Mouse (Mus musculus): ENCODE measurements around the gene Dlx5. TPM values are rescaled to one million over a fixed set of nuclear protein-coding genes. Genes with fewer than 3 reads are reported as not detected.

The Dlx5 gene
- polyA plus RNA-seq, 1 experiment, result 4.3 TPM

GRCm38 (mm10) chr6:6914304-6914703 lies 32.4 kb upstream of the Dlx5 start:
- no peak for TF ChIP-seq CTCF (IDR thresholded peaks at IDR 0.05; ENCODE audit: control insufficient read depth, insufficient read depth, insufficient replicate concordance, low read depth, low read length)
- no peak for TF ChIP-seq POLR2A (IDR thresholded peaks at IDR 0.05; ENCODE audit: control insufficient read depth, low read depth, low read length)
- Histone ChIP-seq H3K4me1 (ENCODE audit: control insufficient read depth, insufficient read depth, low read length) (peaks cover 2% of the 10 kb centered on the region; the same call in 1 of the 2 replicates), H3K36me3 (ENCODE audit: control insufficient read depth, insufficient read depth, low read length) (no peaks in the 10 kb centered on the region), H3K27me3 (ENCODE audit: control insufficient read depth, insufficient read depth, low read length) (no peaks in the 10 kb centered on the region), H3K27ac (ENCODE audit: control insufficient read depth, insufficient read depth, low read depth, low read length) (no peak overlapping the region), H3K4me3 (ENCODE audit: control insufficient read depth, low read depth, low read length) (no peak overlapping the region)

- no peaks in the 10 kb centered on the region for H3K36me3 ChIP-seq (ENCODE audit: control insufficient read depth, insufficient read depth, low read length)
- peaks cover 2% of the 10 kb centered on the region for H3K4me1 ChIP-seq (ENCODE audit: control insufficient read depth, insufficient read depth, low read length)
- H3K4me3 ChIP-seq (ENCODE audit: control insufficient read depth, low read depth, low read length), result no peak overlapping the region
- H3K27ac ChIP-seq (ENCODE audit: control insufficient read depth, insufficient read depth, low read depth, low read length), result no peak overlapping the region
- TF ChIP-seq CTCF (IDR thresholded peaks at IDR 0.05; ENCODE audit: control insufficient read depth, insufficient read depth, insufficient replicate concordance, low read depth, low read length), result no peak
- TF ChIP-seq POLR2A (IDR thresholded peaks at IDR 0.05; ENCODE audit: control insufficient read depth, low read depth, low read length), result no peak
- no peaks in the 10 kb centered on the region for H3K27me3 ChIP-seq (ENCODE audit: control insufficient read depth, insufficient read depth, low read length)
Observed at GRCm38 (mm10) chr6:6909586-6909985, 27.7 kb upstream of the Dlx5 start.

- H3K4me3 ChIP-seq (ENCODE audit: control insufficient read depth, low read depth, low read length), result no peak overlapping the region
- TF ChIP-seq CTCF (IDR thresholded peaks at IDR 0.05; ENCODE audit: control insufficient read depth, insufficient read depth, insufficient replicate concordance, low read depth, low read length) (no peak), POLR2A (IDR thresholded peaks at IDR 0.05; ENCODE audit: control insufficient read depth, low read depth, low read length) (no peak)
- H3K27me3 ChIP-seq (ENCODE audit: control insufficient read depth, insufficient read depth, low read length), result no peaks in the 10 kb centered on the region
- H3K4me1 ChIP-seq (ENCODE audit: control insufficient read depth, insufficient read depth, low read length), result no peaks in the 10 kb centered on the region
- no peak overlapping the region for H3K27ac ChIP-seq (ENCODE audit: control insufficient read depth, insufficient read depth, low read depth, low read length)
- no peaks in the 10 kb centered on the region for H3K36me3 ChIP-seq (ENCODE audit: control insufficient read depth, insufficient read depth, low read length)
Observed at GRCm38 (mm10) chr6:6890047-6890446, 8.2 kb upstream of the Dlx5 start.

GRCm38 (mm10) chr6:6886225-6886624 lies 4.3 kb upstream of the Dlx5 start:
- Histone ChIP-seq H3K27me3 (ENCODE audit: control insufficient read depth, insufficient read depth, low read length) (no peaks in the 10 kb centered on the region), H3K36me3 (ENCODE audit: control insufficient read depth, insufficient read depth, low read length) (no peaks in the 10 kb centered on the region), H3K27ac (ENCODE audit: control insufficient read depth, insufficient read depth, low read depth, low read length) (no peak overlapping the region), H3K4me1 (ENCODE audit: control insufficient read depth, insufficient read depth, low read length) (peaks cover 4% of the 10 kb centered on the region), H3K4me3 (ENCODE audit: control insufficient read depth, low read depth, low read length) (no peak overlapping the region)
- no peak for TF ChIP-seq POLR2A (IDR thresholded peaks at IDR 0.05; ENCODE audit: control insufficient read depth, low read depth, low read length)
- TF ChIP-seq CTCF (IDR thresholded peaks at IDR 0.05; ENCODE audit: control insufficient read depth, insufficient read depth, insufficient replicate concordance, low read depth, low read length), result no peak

GRCm38 (mm10) chr6:6884897-6885296 lies 3.0 kb upstream of the Dlx5 start:
- TF ChIP-seq POLR2A (IDR thresholded peaks at IDR 0.05; ENCODE audit: control insufficient read depth, low read depth, low read length) (no peak), CTCF (IDR thresholded peaks at IDR 0.05; ENCODE audit: control insufficient read depth, insufficient read depth, insufficient replicate concordance, low read depth, low read length) (peak; percentile 60; the same call in 1 of the 2 replicates)
- H3K27me3 ChIP-seq (ENCODE audit: control insufficient read depth, insufficient read depth, low read length), result no peaks in the 10 kb centered on the region
- H3K36me3 ChIP-seq (ENCODE audit: control insufficient read depth, insufficient read depth, low read length), result no peaks in the 10 kb centered on the region
- no peak overlapping the region for H3K27ac ChIP-seq (ENCODE audit: control insufficient read depth, insufficient read depth, low read depth, low read length)
- peaks cover 7% of the 10 kb centered on the region for H3K4me1 ChIP-seq (ENCODE audit: control insufficient read depth, insufficient read depth, low read length)
- no peak overlapping the region for H3K4me3 ChIP-seq (ENCODE audit: control insufficient read depth, low read depth, low read length)

- no peak overlapping the region for H3K27ac ChIP-seq (ENCODE audit: control insufficient read depth, insufficient read depth, low read depth, low read length)
- TF ChIP-seq CTCF (IDR thresholded peaks at IDR 0.05; ENCODE audit: control insufficient read depth, insufficient read depth, insufficient replicate concordance, low read depth, low read length), result no peak
- H3K27me3 ChIP-seq (ENCODE audit: control insufficient read depth, insufficient read depth, low read length), result peaks cover 2% of the 10 kb centered on the region; the same call in 1 of the 2 replicates
- no peak overlapping the region; the same call in 1 of the 2 replicates for H3K4me3 ChIP-seq (ENCODE audit: control insufficient read depth, low read depth, low read length)
- H3K4me1 ChIP-seq (ENCODE audit: control insufficient read depth, insufficient read depth, low read length), result peaks cover 11% of the 10 kb centered on the region
- H3K36me3 ChIP-seq (ENCODE audit: control insufficient read depth, insufficient read depth, low read length), result no peaks in the 10 kb centered on the region
Observed at GRCm38 (mm10) chr6:6882266-6882797, 447 bp upstream of the Dlx5 start.

GRCm38 (mm10) chr6:6881115-6881637 lies 709 bp downstream of the Dlx5 start:
- H3K4me3 ChIP-seq (ENCODE audit: control insufficient read depth, low read depth, low read length), result peak overlapping the region; percentile 72
- H3K4me1 ChIP-seq (ENCODE audit: control insufficient read depth, insufficient read depth, low read length), result peaks cover 11% of the 10 kb centered on the region
- no peak overlapping the region for H3K27ac ChIP-seq (ENCODE audit: control insufficient read depth, insufficient read depth, low read depth, low read length)
- TF ChIP-seq CTCF (IDR thresholded peaks at IDR 0.05; ENCODE audit: control insufficient read depth, insufficient read depth, insufficient replicate concordance, low read depth, low read length) (no peak), POLR2A (IDR thresholded peaks at IDR 0.05; ENCODE audit: control insufficient read depth, low read depth, low read length) (no peak)
- H3K27me3 ChIP-seq (ENCODE audit: control insufficient read depth, insufficient read depth, low read length), result peaks cover 2% of the 10 kb centered on the region; the same call in 1 of the 2 replicates
- no peaks in the 10 kb centered on the region for H3K36me3 ChIP-seq (ENCODE audit: control insufficient read depth, insufficient read depth, low read length)
